Mouse (Mus musculus): ENCODE measurements at regions not wholly inside any gene's neighbourhood (a gene's known extent, or its start where the extent isn't known, plus 50 kb on each side); places are given as distances from the start of the nearest gene placed in this dataset.

GRCm38 (mm10) chr5:119349395-119349794, 321.1 kb upstream of the Tbx3 start:
- Histone ChIP-seq H3K4me2 (no peak overlapping the region), H3K4me1 (no peaks in the 10 kb centered on the region), H3K9ac (no peak overlapping the region), H3K36me3 (no peaks in the 10 kb centered on the region), H3K4me3 (no peak overlapping the region), H3K9me3 (no peaks in the 10 kb centered on the region), H3K27ac (no peak overlapping the region), H3K27me3 (peaks cover 47% of the 10 kb centered on the region)
- 48% methylated on average over 6 of the region's 6 CpGs for WGBS
- no peak for ATAC-seq (ENCODE audit: insufficient number of reproducible peaks, low FRiP score, low TSS enrichment, low read depth)

- H3K9ac ChIP-seq: no peak overlapping the region
- H3K4me1 ChIP-seq: no peaks in the 10 kb centered on the region
- H3K4me2 ChIP-seq: no peak overlapping the region
- WGBS: 12% methylated on average over 8 of the region's 8 CpGs
- H3K27me3 ChIP-seq: peaks cover 48% of the 10 kb centered on the region
- H3K36me3 ChIP-seq: no peaks in the 10 kb centered on the region
- H3K9me3 ChIP-seq: no peaks in the 10 kb centered on the region
- no peak for ATAC-seq (ENCODE audit: insufficient number of reproducible peaks, low FRiP score, low TSS enrichment, low read depth)
- no peak overlapping the region for H3K27ac ChIP-seq
- H3K4me3 ChIP-seq: no peak overlapping the region
These were observed 320.0 kb upstream of the Tbx3 start for GRCm38 (mm10) chr5:119350325-119350915.

- no peak for ATAC-seq (ENCODE audit: insufficient number of reproducible peaks, low FRiP score, low TSS enrichment, low read depth)
- Histone ChIP-seq H3K36me3 (no peaks in the 10 kb centered on the region), H3K27ac (no peak overlapping the region), H3K4me3 (no peak overlapping the region), H3K4me1 (peaks cover 3% of the 10 kb centered on the region; the same call in 1 of the 2 replicates), H3K4me2 (no peak overlapping the region), H3K9me3 (no peaks in the 10 kb centered on the region), H3K9ac (no peak overlapping the region), H3K27me3 (peaks cover 40% of the 10 kb centered on the region)
- 92% methylated on average over 10 of the region's 10 CpGs for WGBS
These were observed 315.0 kb upstream of the Tbx3 start for GRCm38 (mm10) chr5:119355471-119355870.

- Histone ChIP-seq H3K27me3 (peaks cover 40% of the 10 kb centered on the region), H3K4me2 (no peak overlapping the region), H3K4me1 (peaks cover 3% of the 10 kb centered on the region; the same call in 1 of the 2 replicates), H3K9me3 (no peaks in the 10 kb centered on the region), H3K27ac (no peak overlapping the region), H3K9ac (no peak overlapping the region), H3K36me3 (no peaks in the 10 kb centered on the region), H3K4me3 (no peak overlapping the region)
- 39% methylated on average over 5 of the region's 5 CpGs for WGBS
- ATAC-seq (ENCODE audit: insufficient number of reproducible peaks, low FRiP score, low TSS enrichment, low read depth): no peak
These were observed 314.4 kb upstream of the Tbx3 start for GRCm38 (mm10) chr5:119356051-119356450.

- Histone ChIP-seq H3K9ac (no peak overlapping the region), H3K36me3 (no peaks in the 10 kb centered on the region), H3K4me2 (no peak overlapping the region), H3K4me3 (no peak overlapping the region), H3K9me3 (no peaks in the 10 kb centered on the region), H3K4me1 (peaks cover 3% of the 10 kb centered on the region; the same call in 1 of the 2 replicates), H3K27ac (no peak overlapping the region), H3K27me3 (peaks cover 39% of the 10 kb centered on the region)
- 43% methylated on average over 5 of the region's 5 CpGs for WGBS
- no peak for ATAC-seq (ENCODE audit: insufficient number of reproducible peaks, low FRiP score, low TSS enrichment, low read depth)
These were observed 310.8 kb upstream of the Tbx3 start for GRCm38 (mm10) chr5:119359709-119360108.

GRCm38 (mm10) chr5:119360351-119360750, 310.1 kb upstream of the Tbx3 start:
- H3K27me3 ChIP-seq: peaks cover 37% of the 10 kb centered on the region
- no peak for ATAC-seq (ENCODE audit: insufficient number of reproducible peaks, low FRiP score, low TSS enrichment, low read depth)
- peaks cover 3% of the 10 kb centered on the region; the same call in 1 of the 2 replicates for H3K4me1 ChIP-seq
- no peak overlapping the region for H3K4me3 ChIP-seq
- no peaks in the 10 kb centered on the region for H3K36me3 ChIP-seq
- no peak overlapping the region for H3K9ac ChIP-seq
- H3K9me3 ChIP-seq: no peaks in the 10 kb centered on the region
- 92% methylated on average over 2 of the region's 2 CpGs for WGBS
- H3K27ac ChIP-seq: no peak overlapping the region
- H3K4me2 ChIP-seq: no peak overlapping the region

- ATAC-seq (ENCODE audit: insufficient number of reproducible peaks, low FRiP score, low TSS enrichment, low read depth): no peak
- Histone ChIP-seq H3K9me3 (no peaks in the 10 kb centered on the region), H3K4me2 (no peak overlapping the region), H3K36me3 (no peaks in the 10 kb centered on the region), H3K4me1 (peaks cover 3% of the 10 kb centered on the region; the same call in 1 of the 2 replicates), H3K9ac (no peak overlapping the region), H3K4me3 (no peak overlapping the region), H3K27me3 (peaks cover 32% of the 10 kb centered on the region), H3K27ac (no peak overlapping the region)
- 62% methylated on average over 6 of the region's 6 CpGs for WGBS
These were observed 308.9 kb upstream of the Tbx3 start for GRCm38 (mm10) chr5:119361406-119362044.

- H3K4me1 ChIP-seq: peaks cover 3% of the 10 kb centered on the region; the same call in 1 of the 2 replicates
- no peak overlapping the region for H3K27ac ChIP-seq
- H3K9ac ChIP-seq: no peak overlapping the region
- H3K4me2 ChIP-seq: no peak overlapping the region
- no peak for ATAC-seq (ENCODE audit: insufficient number of reproducible peaks, low FRiP score, low TSS enrichment, low read depth)
- peaks cover 27% of the 10 kb centered on the region for H3K27me3 ChIP-seq
- no peaks in the 10 kb centered on the region for H3K36me3 ChIP-seq
- H3K9me3 ChIP-seq: no peaks in the 10 kb centered on the region
- no peak overlapping the region for H3K4me3 ChIP-seq
- WGBS: 73% methylated on average over 12 of the region's 12 CpGs
These were observed 308.0 kb upstream of the Tbx3 start for GRCm38 (mm10) chr5:119362452-119362851.

GRCm38 (mm10) chr5:119364250-119364649, 306.2 kb upstream of the Tbx3 start:
- ATAC-seq (ENCODE audit: insufficient number of reproducible peaks, low FRiP score, low TSS enrichment, low read depth): no peak
- H3K27ac ChIP-seq: no peak overlapping the region
- H3K27me3 ChIP-seq: peaks cover 21% of the 10 kb centered on the region
- no peaks in the 10 kb centered on the region for H3K9me3 ChIP-seq
- no peak overlapping the region for H3K4me2 ChIP-seq
- H3K36me3 ChIP-seq: no peaks in the 10 kb centered on the region
- no peak overlapping the region for H3K4me3 ChIP-seq
- peaks cover 3% of the 10 kb centered on the region; the same call in 1 of the 2 replicates for H3K4me1 ChIP-seq
- H3K9ac ChIP-seq: no peak overlapping the region
- 29% methylated on average over 4 of the region's 4 CpGs for WGBS

GRCm38 (mm10) chr5:119365157-119365556, 305.3 kb upstream of the Tbx3 start:
- no peak overlapping the region for H3K27ac ChIP-seq
- no peaks in the 10 kb centered on the region for H3K36me3 ChIP-seq
- no peak overlapping the region for H3K4me2 ChIP-seq
- 72% methylated on average over 6 of the region's 6 CpGs for WGBS
- ATAC-seq (ENCODE audit: insufficient number of reproducible peaks, low FRiP score, low TSS enrichment, low read depth): no peak
- H3K4me3 ChIP-seq: no peak overlapping the region
- no peaks in the 10 kb centered on the region for H3K4me1 ChIP-seq
- no peak overlapping the region for H3K9ac ChIP-seq
- peaks cover 19% of the 10 kb centered on the region for H3K27me3 ChIP-seq
- no peaks in the 10 kb centered on the region for H3K9me3 ChIP-seq

- WGBS: 37% methylated on average over 5 of the region's 5 CpGs
- Histone ChIP-seq H3K4me3 (no peak overlapping the region), H3K9ac (no peak overlapping the region), H3K27me3 (peaks cover 19% of the 10 kb centered on the region), H3K27ac (no peak overlapping the region), H3K36me3 (no peaks in the 10 kb centered on the region), H3K4me1 (0 out of 2 replicates have a peak, but pooled peaks cover 8% of the 10 kb centered on the region), H3K9me3 (no peaks in the 10 kb centered on the region), H3K4me2 (no peak overlapping the region)
- ATAC-seq (ENCODE audit: insufficient number of reproducible peaks, low FRiP score, low TSS enrichment, low read depth): no peak
These were observed 304.2 kb upstream of the Tbx3 start for GRCm38 (mm10) chr5:119366296-119366695.

GRCm38 (mm10) chr5:119370481-119370880, 300.0 kb upstream of the Tbx3 start:
- H3K9me3 ChIP-seq: no peaks in the 10 kb centered on the region
- H3K9ac ChIP-seq: no peak overlapping the region
- H3K27me3 ChIP-seq: peaks cover 9% of the 10 kb centered on the region; the same call in 1 of the 2 replicates
- no peaks in the 10 kb centered on the region for H3K36me3 ChIP-seq
- H3K4me3 ChIP-seq: no peak overlapping the region
- 0 out of 2 replicates have a peak, but pooled peaks cover 8% of the 10 kb centered on the region for H3K4me1 ChIP-seq
- no peak overlapping the region for H3K27ac ChIP-seq
- 0 out of 2 replicates have a peak overlapping the region, but pooled peaks have one; percentile 31 for H3K4me2 ChIP-seq
- ATAC-seq (ENCODE audit: insufficient number of reproducible peaks, low FRiP score, low TSS enrichment, low read depth): no peak
- WGBS: 55% methylated on average over 12 of the region's 12 CpGs
